Mouse (Mus musculus): ENCODE measurements around the gene Lipn.

The Lipn gene

DNA sequence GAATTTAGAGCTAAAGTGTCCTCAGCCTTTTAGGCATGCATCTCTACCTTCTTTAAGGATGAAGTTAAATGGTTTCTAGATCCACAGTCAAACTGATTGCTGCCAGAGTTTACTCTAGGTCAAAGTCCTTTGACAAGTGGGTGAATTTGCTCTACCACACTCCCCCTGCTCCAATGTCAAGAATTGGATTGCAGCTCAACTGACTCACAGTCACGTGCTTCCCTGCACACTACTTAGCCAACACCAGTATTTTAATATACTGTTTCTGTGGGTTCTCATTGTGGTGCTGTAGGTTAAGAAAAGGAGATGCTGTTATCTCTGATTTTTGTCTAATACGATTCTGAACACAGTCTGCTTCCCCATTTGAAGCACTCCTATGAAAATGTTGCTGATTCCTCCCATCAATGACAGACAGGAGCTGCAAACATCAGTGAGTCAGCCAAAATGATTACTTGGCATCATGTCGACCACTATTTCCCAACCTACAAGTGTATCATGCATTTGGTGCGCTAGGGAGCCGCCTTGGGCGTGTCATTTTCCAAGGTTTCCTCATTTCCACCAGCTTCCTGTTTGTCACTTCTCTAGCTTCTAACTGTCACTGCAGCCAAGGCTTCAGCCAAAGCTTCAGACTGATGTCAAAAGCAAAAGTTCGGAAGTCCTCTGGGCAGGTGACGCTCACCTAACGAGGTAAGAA lies at the start of gene Lipn:
Gene Lipn (plus strand): TSS at position 580 of the 694 bp plus-strand sequence.
- ChIA-PET POLR2A (interaction anchor here in 1 of 4 experiments (1.1 kb wide), 1 partner anchor 9 kb away, joined by 3 read pairs; no protein-coding TSS in a partner anchor), CTCF (no interaction called here)

DNA sequence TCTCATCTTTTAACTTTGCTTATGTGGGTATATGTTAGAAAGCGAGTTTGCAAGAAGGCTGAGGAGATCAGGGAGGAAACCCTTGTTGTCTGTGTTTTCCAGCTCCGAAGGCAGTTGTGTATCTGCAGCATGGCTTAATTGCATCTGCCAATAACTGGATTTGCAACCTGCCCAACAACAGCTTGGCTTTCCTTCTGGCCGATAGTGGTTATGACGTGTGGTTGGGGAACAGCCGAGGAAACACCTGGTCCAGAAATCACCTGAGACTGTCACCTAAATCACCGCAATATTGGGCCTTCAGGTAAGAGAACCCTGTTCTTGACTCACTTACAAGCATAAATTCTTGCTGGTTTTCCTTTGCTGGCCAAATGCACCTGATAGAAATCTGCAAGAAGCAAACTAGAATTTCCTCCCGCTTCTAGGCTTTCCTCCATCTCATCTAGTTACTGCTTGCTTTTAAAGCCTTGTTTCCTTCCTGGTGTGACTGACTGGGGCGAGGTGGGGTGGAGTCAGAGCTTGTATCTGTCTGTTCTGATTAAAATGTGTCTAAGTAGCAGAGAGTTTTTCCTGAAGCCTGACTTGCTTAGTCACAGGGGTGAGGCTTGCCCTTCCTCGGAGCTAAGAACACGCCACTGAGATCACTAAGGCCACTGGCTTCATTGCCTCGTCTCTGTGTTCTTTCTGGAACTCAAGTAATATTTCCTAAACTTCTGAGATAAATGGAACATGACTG lies 45.6 kb upstream of the Lipn start:
- POLR2A ChIA-PET = no interaction called here

DNA sequence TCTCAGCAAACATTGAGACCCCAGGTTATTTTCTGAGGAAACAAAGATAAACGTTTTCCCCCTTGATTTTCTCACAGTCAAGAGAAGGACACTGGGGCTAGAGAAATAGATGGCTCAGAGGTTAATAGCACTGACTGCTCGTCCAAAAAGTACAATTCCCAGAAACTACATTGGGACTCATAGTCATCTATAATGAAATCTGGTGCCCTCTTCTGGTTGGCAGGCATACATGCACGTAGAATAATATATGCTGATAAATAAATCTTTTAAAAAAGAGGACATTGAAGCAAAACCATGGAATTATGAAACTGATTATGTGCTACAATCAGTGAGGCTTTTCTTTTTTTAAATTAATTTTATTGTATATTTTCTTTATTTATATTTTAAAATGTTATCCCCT lies 44.4 kb upstream of the Lipn start:
- ChIA-PET CTCF (no interaction called here), POLR2A (no interaction called here)

More for the DNA sequence above, 45.6 kb upstream of the Lipn start:
- CTCF ChIA-PET = interaction anchor here in 1 of 4 experiments (0.6 kb wide), 1 partner anchor 11 kb away, joined by 4 read pairs; no protein-coding TSS in a partner anchor

DNA sequence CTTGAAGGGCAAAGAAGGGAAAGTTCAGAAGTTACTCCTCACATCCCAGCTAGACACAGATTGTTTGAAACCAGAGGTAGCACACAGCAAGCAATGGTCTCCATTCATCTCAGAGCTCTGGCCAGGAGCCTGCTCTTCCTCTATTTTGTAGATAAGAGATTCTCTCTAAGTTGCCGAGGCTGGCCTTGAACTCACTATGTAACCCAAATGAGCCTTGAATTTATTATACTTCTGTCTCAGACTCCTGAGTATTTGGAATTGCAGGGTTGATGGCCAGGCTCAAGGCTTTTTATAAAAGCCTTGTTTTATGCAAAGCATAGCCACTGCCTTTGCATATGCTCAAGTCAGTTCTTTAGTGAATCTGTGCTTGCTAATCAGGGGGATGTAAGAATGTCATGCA lies 27.4 kb upstream of the Lipn start:
- ChIA-PET POLR2A (no interaction called here), CTCF (no interaction called here)

DNA sequence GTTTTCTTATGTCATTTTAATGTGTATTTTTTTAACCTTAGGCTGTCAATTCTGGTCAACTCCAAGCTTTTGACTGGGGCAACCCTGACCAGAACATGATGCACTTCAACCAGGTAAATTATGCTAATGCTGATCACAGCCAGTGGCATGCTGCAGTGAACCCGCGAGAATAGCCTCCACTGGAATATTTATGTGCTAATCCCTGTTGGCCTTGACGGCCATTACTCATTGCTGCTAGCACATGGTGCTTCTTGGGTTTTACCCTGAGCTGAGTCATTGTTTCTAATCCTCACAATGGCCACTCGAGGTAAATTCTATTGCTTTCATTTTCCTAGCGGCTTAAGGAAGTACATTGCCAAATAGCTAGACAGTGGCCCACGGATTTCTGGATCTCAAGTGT lies 24.1 kb upstream of the Lipn start:
- POLR2A ChIA-PET = no interaction called here
- CTCF ChIA-PET = no interaction called here

DNA sequence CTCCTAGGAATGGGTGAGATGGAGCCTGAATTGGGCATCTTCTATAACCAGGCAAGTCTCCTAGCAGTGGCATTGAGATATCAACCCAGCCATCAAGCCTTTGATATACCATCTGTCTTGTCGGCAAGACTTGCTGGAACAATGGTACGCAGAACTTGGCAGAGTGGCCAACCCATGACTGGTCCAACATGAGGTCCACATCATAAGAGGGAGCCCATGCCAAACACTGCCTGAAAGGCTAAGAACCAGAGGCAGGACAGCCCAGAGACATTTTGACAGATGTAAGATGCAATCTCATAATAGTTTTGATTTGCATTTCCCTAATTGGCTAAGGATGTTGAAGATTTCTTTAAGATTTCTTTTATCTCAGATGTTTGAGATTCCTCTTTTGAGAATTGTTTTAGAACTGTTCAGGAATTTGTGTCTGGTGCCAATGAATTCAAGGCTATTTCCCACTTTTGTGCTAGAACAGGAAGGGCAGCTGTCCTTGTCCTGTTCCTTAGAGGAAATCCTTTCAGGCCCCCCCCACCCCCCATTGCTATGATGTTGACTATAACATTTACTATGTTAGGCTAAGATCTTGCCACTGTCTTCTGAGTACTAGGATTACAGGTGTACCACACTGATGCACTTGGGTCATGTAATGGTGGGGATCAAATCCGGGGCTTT lies 17.7 kb upstream of the Lipn start:
- CTCF ChIA-PET = no interaction called here
- POLR2A ChIA-PET = no interaction called here

DNA sequence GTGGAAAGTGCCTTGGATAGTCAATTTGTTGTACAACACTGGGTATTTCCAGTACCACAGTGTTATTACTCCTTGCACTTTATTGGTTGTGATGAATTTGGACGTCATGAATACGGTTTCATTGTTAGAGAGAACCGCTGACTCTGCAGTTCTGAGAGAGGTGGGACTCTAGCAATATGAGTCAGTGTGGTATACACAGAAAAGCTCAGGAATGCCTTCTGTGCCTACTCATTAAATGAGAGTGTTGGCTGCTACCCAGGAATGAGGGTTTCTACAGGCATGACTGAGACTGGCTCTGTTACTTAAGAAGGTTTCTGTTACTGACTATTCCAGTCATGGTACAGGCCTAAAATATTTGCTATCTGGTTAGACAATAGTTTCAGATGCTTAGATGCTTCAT lies 15.7 kb upstream of the Lipn start:
- ChIA-PET POLR2A (no interaction called here), CTCF (no interaction called here)

DNA sequence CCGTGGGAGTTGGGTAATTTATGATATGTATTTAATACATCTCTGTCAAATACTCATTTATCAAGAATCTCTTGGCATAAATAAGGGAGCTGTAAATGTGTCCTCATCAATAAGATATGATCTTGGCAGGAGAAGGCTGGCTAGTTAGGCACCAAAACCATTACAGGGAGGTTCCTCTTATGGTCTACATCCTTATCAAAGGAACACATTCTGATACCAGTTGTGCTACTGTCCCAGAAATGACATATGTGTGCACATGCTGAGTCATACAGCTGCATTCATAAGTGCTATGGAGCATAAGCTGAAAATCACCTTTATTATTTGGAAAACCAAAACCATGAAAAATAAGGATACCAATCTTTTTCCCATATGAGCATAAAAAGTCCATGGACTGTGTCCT lies 3.6 kb upstream of the Lipn start:
- ChIA-PET POLR2A (no interaction called here), CTCF (no interaction called here)

DNA sequence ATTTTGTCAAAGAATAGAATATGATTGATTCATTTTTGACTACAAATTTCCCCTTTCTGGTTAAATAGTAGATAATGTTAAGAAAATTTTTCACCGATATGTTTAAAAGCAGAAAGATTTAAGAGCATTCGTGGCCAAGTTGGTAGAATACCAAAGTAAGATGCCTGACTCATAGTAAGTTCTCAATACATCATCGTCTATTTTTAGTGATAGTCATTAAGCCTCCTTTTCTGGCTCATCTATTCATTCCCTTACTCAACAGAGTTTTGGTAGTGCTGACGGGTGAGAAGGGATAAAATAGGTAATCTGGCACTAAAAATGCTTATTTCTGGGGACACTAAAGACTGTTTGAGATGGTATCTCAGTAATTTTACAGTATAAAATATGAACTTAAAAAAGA lies 3.1 kb upstream of the Lipn start:
- POLR2A ChIA-PET = no interaction called here
- CTCF ChIA-PET = no interaction called here

DNA sequence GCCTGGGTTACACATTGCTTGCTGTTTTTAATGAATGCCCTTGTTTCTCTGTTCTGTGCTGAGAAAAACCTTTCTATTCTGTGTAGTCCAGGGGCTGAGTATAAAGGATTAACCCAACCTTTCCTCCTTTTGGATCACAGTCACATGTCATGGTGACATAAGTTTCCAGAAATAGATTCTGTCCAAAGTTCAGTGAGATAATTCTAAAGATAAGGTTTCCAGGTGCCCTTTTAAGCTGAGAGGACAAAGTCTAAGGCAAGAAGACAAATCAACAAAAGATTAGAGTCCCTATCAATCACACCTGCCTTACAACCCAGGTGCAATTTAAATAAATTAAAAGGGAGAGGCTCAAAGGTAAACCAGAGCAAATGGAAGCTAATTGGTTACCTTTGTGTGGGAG lies 7.1 kb downstream of the Lipn start:
- POLR2A ChIA-PET = no interaction called here
- CTCF ChIA-PET = no interaction called here

DNA sequence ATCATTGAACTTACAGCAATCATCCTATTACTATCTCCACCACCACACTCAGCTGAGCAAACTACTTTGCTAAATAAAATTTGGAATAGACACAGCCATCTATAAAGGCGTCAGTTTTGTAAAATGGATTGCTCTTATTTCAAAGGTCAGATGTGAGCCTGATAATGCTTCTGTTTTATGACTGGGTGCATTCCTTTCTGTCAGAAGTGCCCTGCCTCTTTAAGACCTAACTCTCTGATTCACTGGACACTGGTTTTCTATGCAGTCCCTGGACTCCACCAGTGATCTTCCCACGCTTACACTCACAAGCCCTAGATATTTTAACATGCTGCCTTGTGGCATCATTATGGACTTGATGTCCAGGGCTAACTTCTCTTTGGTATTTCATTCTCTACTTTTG lies 11.0 kb downstream of the Lipn start:
- CTCF ChIA-PET = no interaction called here
- POLR2A ChIA-PET = no interaction called here

DNA sequence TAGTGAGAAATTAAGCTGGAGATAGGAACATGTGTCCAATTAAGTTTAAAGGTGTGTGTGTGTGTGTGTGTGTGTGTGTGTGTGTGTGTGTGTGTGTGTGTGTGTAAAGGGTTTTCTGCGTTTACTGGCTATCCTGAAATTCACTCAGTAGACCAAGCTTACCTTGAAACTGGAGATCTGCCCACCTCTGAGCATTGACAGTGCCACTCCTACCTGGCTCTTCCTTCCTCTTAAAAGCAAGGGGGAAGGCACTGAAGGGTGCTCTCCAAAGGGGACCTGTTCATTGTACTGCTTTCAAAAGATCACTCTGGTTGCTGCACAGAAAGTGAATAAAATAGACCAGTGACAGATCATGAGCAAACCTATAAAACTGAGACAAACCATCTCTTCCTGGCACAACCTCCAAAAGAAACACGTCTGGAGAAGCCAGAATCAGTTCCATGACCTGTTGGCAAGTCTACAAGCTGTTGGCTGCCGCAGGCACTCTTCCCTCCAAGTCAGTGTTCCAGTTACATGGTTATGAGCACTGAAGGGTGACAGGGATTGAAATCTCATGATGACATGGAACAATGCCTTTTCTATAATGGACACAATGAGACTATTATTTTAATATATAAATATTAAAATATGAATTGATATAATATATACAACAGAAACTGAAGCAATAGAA lies 22.0 kb downstream of the Lipn start:
- ChIA-PET POLR2A (no interaction called here), CTCF (no interaction called here)

DNA sequence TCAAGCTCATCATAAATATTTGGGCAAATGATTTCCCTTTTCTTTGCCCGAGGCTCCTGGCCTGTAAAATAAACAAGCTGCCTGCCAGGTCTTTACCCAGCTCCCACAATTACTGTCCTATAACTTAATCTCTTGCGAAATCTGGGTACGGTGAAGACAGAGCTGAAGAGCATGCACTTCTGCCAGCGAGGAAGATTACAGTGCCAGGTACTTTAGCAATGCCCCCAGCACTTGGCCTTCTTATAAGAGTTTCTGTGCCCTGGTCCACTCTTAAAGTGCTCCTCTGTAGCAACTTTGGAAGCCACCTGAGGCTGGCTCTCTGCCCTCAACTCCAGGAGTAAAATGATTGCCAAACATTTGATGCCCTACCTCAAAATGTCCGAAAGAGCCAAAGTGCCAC lies 28.2 kb downstream of the Lipn start:
- ChIA-PET CTCF (no interaction called here), POLR2A (no interaction called here)

DNA sequence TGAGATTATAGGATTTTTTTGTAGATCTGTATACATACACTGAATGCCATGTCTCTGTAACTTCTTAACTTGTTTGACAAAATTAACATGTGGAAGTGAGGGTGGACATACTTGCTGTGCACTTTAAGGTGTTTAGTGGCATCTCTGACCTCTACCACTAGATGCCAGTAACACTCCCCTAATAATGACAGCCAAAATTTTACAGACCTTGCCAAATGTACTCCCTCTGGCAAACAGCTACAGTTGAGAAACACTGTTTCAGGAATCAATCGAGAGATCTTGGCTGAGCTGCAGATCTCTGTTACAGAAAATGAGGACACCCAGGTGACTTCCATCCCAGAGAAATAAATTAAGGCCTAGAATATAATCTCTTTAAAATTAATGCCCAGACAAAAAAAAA lies 29.1 kb downstream of the Lipn start:
- ChIA-PET CTCF (no interaction called here), POLR2A (no interaction called here)

DNA sequence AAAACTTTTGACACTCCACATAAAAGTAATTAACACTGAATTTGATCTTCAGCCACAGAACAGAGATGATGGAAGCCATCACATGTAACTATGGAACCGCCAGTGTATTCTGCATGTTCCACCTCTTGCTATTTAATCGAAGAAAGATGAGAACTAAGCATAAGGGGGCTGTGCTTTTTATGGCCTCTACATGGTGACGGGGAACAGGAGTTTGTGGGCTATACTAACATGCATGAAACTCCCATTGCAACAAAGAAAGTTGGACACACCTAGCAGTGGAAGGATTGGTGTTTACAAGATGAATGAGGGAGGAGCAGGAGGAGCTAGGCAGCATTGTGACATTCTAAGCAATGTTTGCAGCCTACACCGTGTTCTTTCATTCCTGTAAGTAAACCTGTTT lies 33.5 kb downstream of the Lipn start, which contains the start of gene Lipm:
Gene Lipm (plus strand): TSS at position 301 of the 400 bp plus-strand sequence.
- POLR2A ChIA-PET = no interaction called here

DNA sequence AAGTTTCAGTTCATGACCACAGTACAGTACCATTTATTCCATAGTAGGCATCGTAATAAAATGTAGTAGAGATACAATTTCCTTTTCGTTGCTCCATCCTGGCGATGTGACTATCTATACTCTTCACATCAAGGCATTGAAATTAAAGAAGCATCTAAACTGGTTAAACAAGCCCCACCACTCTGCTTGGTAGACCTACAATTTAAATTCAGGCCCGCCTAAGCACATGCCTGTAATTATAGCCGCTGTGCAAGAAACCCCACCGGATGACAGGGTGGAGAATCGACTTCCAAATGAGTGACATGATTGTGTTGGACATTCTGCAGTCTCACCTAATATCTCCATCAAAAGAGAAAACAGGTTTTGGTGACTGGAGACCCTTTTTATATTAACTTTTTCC lies 34.7 kb downstream of the Lipn start:
- ChIA-PET CTCF (no interaction called here), POLR2A (no interaction called here)

More for the DNA sequence above, 33.5 kb downstream of the Lipn start, which contains the start of gene Lipm:
- CTCF ChIA-PET = no interaction called here

DNA sequence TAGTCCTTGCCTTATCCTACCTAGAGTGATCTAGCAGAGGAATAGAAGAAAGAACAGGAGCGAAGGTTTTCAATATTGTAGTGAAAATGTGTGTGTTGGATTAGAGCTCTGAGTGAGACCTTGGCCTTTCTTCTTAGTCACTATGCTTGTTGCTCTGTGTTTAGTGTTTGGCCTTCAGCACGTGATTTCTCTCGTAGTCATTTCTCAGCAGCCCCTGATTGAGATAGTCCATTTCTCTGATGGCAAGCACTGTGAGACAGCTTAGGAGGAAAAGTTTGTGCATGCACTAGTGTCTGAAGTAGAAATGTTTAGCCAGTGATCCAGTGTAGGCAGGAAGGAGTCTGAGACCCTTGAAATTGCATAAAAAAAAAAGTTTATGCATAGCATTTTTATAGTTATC lies 37.7 kb downstream of the Lipn start:
- ChIA-PET POLR2A (no interaction called here), CTCF (no interaction called here)

DNA sequence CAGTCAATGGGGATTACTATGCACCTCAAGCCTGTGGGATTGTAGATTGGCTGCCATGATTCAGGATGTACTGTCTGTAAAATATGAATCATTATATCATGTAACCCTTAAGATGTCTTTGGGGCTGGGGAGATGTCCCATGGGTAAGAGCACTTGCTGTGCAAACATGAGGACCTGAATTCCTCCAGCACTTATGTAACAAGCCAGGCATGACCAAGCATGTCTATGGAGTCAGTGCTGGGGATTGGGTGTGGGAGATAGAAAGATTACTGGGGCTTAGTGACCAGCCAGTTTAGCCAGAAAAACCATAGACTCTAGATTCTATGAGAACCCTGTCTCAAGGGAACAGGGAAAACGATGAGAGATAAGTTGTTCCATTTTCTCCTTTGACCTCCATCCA lies 51.9 kb downstream of the Lipn start:
- ChIA-PET POLR2A (no interaction called here), CTCF (no interaction called here)

DNA sequence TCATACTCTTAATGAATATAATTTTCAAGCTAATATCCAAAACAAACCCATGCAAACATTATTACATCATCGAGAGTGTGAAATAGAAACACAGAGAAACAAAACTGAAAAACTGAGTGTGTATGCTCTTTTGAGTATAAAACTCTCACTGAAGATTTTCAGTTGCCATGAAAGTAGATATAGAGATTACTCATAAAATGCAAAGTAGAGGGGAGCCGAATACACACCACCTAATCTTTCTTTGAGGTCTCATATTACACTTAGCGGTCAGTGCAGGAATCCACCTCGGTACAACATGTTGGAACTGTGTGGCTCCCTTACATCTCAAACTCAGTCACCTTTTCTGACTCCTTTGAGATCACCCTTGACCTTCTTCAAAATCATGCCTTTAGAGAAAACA lies 52.5 kb downstream of the Lipn start:
- ChIA-PET CTCF (interaction anchor here in 1 of 4 experiments (0.6 kb wide), 1 partner anchor 98 kb away, joined by 4 read pairs; no protein-coding TSS in a partner anchor), POLR2A (no interaction called here)

DNA sequence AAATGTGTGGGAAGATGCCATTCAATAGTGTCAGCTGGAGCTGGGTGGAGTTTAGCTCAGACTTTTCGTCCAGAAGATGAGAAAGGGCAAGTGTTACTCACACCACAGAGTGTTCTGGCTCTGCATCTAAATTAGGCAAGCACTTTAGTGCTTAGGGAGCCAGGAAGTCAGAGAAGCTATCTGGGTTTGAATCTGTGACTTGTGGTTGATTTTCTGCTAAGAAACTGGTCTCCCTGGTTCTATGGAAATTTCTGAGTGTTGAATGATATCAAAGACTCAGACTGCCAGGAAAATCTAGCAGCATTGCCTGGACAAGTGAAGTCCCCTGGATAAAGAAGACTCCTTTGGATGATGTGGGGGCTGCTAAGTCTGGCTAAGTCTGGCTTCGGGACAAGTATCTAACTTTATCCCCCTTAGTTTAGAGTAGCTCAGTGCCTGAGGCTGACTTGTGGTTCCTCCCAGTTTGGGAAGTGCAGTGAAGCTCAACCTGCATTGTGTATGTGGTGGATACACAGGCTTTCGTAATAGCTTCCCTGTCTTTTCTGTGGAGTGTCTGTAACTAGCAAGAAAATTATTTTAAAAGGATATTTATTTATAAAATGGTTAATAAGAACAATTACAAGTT lies 53.1 kb downstream of the Lipn start:
- ChIA-PET POLR2A (no interaction called here), CTCF (interaction anchor here in 1 of 4 experiments (0.6 kb wide), 1 partner anchor 97 kb away, joined by 4 read pairs; no protein-coding TSS in a partner anchor)
